Mouse (Mus musculus) kidney, embryonic 16.5 days (tissue): ENCODE data around the gene Amn1. TPM values are rescaled to one million over a fixed set of nuclear protein-coding genes. Genes with fewer than 3 reads are reported as not detected.

Experiments used
- ATAC-seq: fragments of 200-750 bp; cut with Nextera tagmentation; 2 replicates; pipeline ENCODE4 v1.8.0; 2017; ENCODE audit warnings: moderate TSS enrichment; ENCODE audit not compliant: low FRiP score, low TSS enrichment
- H3K27ac ChIP-seq: fragments of 300-500 bp; sonication (generic); 2 replicates; pipeline ENCODE4 v1.5.1; 2014; ENCODE audit warnings: low read length
- H3K27me3 ChIP-seq: fragments of 300-500 bp; sonication (generic); 2 replicates; pipeline ENCODE4 v1.6.1; 2014; ENCODE audit warnings: low read length, control low read depth, mixed read lengths; ENCODE audit not compliant: insufficient read depth
- H3K36me3 ChIP-seq: fragments of 300-500 bp; sonication (generic); 2 replicates; pipeline ENCODE4 v1.6.1; 2014; ENCODE audit warnings: low read length, control low read depth, mixed read lengths; ENCODE audit not compliant: insufficient read depth
- H3K4me1 ChIP-seq: fragments of 300-500 bp; sonication (generic); 2 replicates; pipeline ENCODE4 v1.6.1; 2014; ENCODE audit warnings: low read length, control low read depth, mixed read lengths; ENCODE audit not compliant: insufficient read depth
- H3K4me2 ChIP-seq: fragments of 300-500 bp; sonication (generic); replicated peaks from 2 replicates; pipeline ENCODE4 v1.6.1; 2014; ENCODE audit warnings: low read depth, low read length
- H3K4me3 ChIP-seq: fragments of 300-500 bp; sonication (generic); 2 replicates; pipeline ENCODE4 v1.5.1; 2014; ENCODE audit warnings: mild to moderate bottlenecking, low read length
- H3K9ac ChIP-seq: fragments of 300-500 bp; sonication (generic); replicated peaks from 2 replicates; pipeline ENCODE4 v1.6.1; 2014; ENCODE audit warnings: low read length
- H3K9me3 ChIP-seq: fragments of 300-500 bp; sonication (generic); 2 replicates; pipeline ENCODE4 v1.6.1; 2016; ENCODE audit warnings: low read length, control low read depth
- WGBS: fragments of 180-500 bp; shearing (Covaris S2); extraction: QIAGEN DNeasy Blood & Tissue Kit; methylation state at CpG from one replicate; pipeline ENCODE4 v1.1.7; 2014; 5-methylcytosine and 5-hydroxymethylcytosine counted together
- polyA plus RNA-seq: library from polyadenylated mRNA; unstranded; fragments of >200 nt; fragmentation: Nextera tagmentation; extraction: Ambion mirVana; gene quantifications from 2 replicates; pipeline ENCODE4 v1.2.1, GENCODE M21; 2015

The Amn1 gene
- polyA plus RNA-seq, 1 experiment from 2014 or later, result 27.1 TPM

DNA sequence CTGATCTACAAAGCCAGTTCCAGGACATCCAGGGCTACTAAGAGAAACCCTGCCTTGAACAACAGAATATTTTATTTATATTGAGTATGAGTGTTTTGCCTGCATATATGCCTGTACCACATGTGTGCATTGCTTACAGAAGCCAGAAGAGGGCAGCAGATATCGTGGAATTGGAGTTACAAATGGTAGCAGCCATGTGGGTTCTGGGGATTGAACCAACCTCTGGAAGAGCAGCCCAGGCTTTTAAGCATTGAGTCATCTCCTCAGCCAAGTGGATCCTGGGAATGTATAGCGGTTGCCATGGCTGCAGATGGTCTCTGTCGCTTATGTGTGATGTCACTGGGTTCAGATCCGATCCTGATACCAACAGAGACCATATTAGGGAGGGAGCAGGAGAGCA is 61.8 kb downstream of the Amn1 start:
- no peak for ATAC-seq
- 74% methylated on average over 4 of the region's 4 CpGs for whole genome bisulfite sequencing
- H3K27me3 ChIP-seq, result no peaks in the 10 kb centered on the region
- no peaks in the 10 kb centered on the region for H3K36me3 ChIP-seq
- no peaks in the 10 kb centered on the region for H3K9me3 ChIP-seq
- H3K4me3 ChIP-seq, result no peak overlapping the region
- no peak overlapping the region for H3K4me2 ChIP-seq
- H3K4me1 ChIP-seq, result no peaks in the 10 kb centered on the region
- H3K9ac ChIP-seq, result no peak overlapping the region
- no peak overlapping the region for H3K27ac ChIP-seq

DNA sequence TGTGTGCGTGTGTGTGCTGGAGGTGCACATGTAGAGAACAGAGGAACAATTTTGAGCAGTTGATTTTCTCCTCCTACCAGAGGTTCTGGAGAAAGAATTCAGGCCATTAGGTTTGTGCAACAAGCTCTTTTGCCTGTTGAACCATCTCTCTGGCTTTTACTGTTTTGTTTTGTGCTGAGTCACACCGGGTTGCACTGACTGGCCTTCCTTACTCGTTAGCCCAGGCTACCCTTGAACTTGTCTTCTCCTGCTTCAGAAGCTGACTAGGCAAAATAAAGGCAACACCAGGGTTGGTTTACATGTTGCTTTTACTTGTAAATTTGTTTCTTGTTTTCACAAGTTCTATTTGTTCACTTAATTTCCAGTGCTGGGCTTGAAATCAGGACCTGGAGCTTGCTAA is 65.5 kb downstream of the Amn1 start:
- Histone ChIP-seq H3K4me3 (no peak overlapping the region), H3K4me2 (no peak overlapping the region), H3K27ac (no peak overlapping the region), H3K4me1 (no peaks in the 10 kb centered on the region), H3K9me3 (no peaks in the 10 kb centered on the region), H3K27me3 (no peaks in the 10 kb centered on the region), H3K9ac (no peak overlapping the region), H3K36me3 (no peaks in the 10 kb centered on the region)
- 87% methylated on average over 3 of the region's 3 CpGs for WGBS
- no peak for ATAC-seq

DNA sequence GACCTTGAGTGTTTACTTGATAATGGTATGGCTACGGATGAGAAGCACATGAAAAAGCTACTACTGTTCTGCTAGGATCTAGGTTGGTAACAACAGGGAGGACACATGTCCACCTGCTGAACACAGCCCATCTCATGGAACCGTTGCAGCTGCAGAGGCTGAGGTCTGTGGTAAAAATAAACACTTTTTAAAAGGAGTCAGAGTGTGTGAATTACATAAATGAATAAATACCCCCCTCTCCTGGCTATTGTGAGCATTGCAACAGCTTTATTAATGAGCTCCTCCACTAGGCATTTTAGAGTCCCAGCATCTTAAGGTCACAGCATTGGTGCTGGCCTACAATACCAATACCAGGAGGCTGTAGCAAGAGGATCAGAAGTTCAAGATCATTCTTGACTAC is 68.7 kb downstream of the Amn1 start:
- Histone ChIP-seq H3K4me3 (no peak overlapping the region), H3K27ac (no peak overlapping the region), H3K4me2 (no peak overlapping the region), H3K36me3 (no peaks in the 10 kb centered on the region), H3K4me1 (no peaks in the 10 kb centered on the region), H3K9ac (no peak overlapping the region), H3K27me3 (no peaks in the 10 kb centered on the region), H3K9me3 (no peaks in the 10 kb centered on the region)
- WGBS, result 40% methylated on average over 2 of the region's 2 CpGs
- ATAC-seq, result peak; percentile 67; the same call in 1 of the 2 replicates

DNA sequence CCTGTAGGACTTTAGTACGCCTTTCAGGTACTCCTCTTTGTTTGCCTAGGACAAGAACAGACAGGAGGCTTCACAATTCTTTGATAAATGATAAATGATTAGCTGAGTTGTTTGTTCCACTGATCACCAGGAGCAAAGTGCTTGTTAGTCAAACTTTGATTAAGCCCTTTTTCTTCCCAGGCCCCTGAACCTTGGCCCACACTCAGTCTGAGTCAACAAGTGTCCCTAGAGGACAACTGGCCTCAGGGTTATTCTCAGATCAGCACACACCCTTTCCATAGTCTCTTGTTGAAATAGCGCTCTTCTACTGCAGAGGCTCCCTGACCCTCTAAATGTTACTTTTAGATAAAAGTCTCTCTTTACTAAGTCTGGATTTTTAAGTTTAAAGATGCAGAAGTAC is 69.6 kb downstream of the Amn1 start:
- Histone ChIP-seq H3K9ac (no peak overlapping the region), H3K36me3 (no peaks in the 10 kb centered on the region), H3K4me3 (no peak overlapping the region), H3K27me3 (no peaks in the 10 kb centered on the region), H3K9me3 (no peaks in the 10 kb centered on the region), H3K27ac (no peak overlapping the region), H3K4me1 (no peaks in the 10 kb centered on the region), H3K4me2 (no peak overlapping the region)
- 54% methylated on average over 2 of the region's 2 CpGs for WGBS
- ATAC-seq, result 0 out of 2 replicates have a peak, but pooled peaks have one; percentile 49

DNA sequence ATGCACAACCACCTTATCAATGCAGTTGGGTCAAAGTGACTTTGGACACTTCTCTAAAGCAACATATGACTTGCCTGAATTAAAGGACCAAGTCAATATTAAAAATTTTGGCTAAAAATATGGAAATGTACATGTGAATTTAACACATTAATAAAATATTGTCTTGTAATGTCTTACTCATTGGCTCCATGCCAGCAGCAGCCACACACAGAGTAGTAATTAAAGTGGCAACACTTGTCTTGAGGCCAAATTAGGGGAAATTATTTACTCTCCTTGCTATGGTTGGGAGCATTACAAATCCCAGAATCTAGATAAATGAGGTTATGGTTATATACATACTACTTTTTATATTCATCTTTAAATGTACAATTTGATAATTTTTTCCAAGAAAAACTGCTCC is 71.5 kb downstream of the Amn1 start:
- Histone ChIP-seq H3K9ac (no peak overlapping the region), H3K27me3 (no peaks in the 10 kb centered on the region), H3K27ac (no peak overlapping the region), H3K9me3 (no peaks in the 10 kb centered on the region), H3K4me1 (no peaks in the 10 kb centered on the region), H3K4me2 (no peak overlapping the region), H3K36me3 (no peaks in the 10 kb centered on the region), H3K4me3 (no peak overlapping the region)
- ATAC-seq, result no peak

DNA sequence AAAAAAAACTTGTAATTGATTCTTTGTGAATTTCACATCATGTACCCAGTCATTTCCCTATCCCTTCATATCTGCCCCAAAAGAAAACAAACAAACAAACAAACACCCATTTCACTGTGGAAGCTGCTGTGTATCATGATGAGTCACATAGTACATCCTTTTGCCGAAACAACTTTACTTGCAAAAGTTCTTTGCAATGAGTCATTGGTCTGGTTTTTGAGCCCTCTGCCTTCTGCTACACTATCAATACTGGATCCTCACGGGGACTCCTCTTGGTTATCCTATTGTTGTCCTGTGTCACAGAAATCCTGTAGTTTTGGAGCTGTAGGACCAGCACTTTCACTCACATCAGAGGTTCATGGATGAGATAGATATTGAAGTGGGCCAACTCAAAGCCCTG is 79.6 kb downstream of the Amn1 start:
- 82% methylated on average over 2 of the region's 2 CpGs for WGBS
- H3K4me3 ChIP-seq, result no peak overlapping the region
- ATAC-seq, result no peak
- H3K27me3 ChIP-seq, result no peaks in the 10 kb centered on the region
- H3K4me2 ChIP-seq, result no peak overlapping the region
- no peak overlapping the region for H3K27ac ChIP-seq
- no peaks in the 10 kb centered on the region for H3K9me3 ChIP-seq
- no peaks in the 10 kb centered on the region for H3K4me1 ChIP-seq
- H3K9ac ChIP-seq, result no peak overlapping the region
- no peaks in the 10 kb centered on the region for H3K36me3 ChIP-seq

DNA sequence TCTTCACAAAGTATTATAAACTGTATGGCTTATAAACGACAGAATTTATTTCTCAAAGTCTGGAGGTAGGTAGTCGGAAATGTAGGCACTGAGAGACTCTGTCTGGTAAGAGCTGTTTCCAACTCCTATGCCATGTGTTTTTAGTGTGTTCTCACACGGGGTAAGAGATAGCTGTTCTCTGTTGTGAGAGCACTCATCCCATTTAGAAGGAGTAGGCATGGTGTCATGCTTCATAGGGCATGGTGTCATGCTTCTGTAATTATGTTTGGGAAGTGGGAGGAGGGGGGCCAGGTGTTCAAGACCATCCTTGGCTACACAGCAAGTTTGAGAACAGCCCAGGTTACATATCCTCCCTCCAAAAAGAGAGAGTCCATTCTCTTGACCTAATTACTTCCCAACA is 80.9 kb downstream of the Amn1 start:
- H3K27ac ChIP-seq, result no peak overlapping the region
- H3K9ac ChIP-seq, result no peak overlapping the region
- H3K36me3 ChIP-seq, result no peaks in the 10 kb centered on the region
- no peak overlapping the region for H3K4me2 ChIP-seq
- no peaks in the 10 kb centered on the region for H3K4me1 ChIP-seq
- H3K9me3 ChIP-seq, result no peaks in the 10 kb centered on the region
- ATAC-seq, result peak; percentile 76; the same call in 1 of the 2 replicates
- H3K4me3 ChIP-seq, result no peak overlapping the region
- WGBS, result 56% methylated on average over 3 of the region's 3 CpGs
- H3K27me3 ChIP-seq, result no peaks in the 10 kb centered on the region

Other genes with a start within 250 kb of the Amn1 start
- gene Sinhcaf, start 242.2 kb downstream of the Amn1 start, polyA plus RNA-seq, result 142 and 145 TPM in 2 replicates
- 5.9 and 9.1 TPM in 2 replicates for gene Dennd5b, start 87.0 kb downstream of the Amn1 start, polyA plus RNA-seq
- not detected in 2 replicates for gene Gm10203, start 58.5 kb downstream of the Amn1 start, polyA plus RNA-seq
- 21.5 and 21.6 TPM in 2 replicates for gene Etfbkmt, start 48.9 kb downstream of the Amn1 start, polyA plus RNA-seq
- gene Resf1, start 120.7 kb upstream of the Amn1 start, polyA plus RNA-seq, result 45.4 and 58.4 TPM in 2 replicates
- gene Bicd1, start 220.2 kb upstream of the Amn1 start, polyA plus RNA-seq, result 9.3 and 12.2 TPM in 2 replicates